Mouse (Mus musculus) right cerebral cortex, postnatal 10 days (tissue): Measurements from ENCODE around the gene Scn4a.

Experiments used
- DNase-seq, 2 experiments: peaks; one replicate each; pipeline ENCODE4 v3.0.0; 2021; ENCODE audit warnings: low spot score in 2 of 2

The Scn4a gene

GRCm38 (mm10) chr11:106314333-106314812 is 38.7 kb downstream of the Scn4a start, which contains the start of gene Cd79b:
Gene Cd79b, minus strand, starts transcription at chr11:106314762.
- no peak for DNase-seq

GRCm38 (mm10) chr11:106313533-106313932 is 39.6 kb downstream of the Scn4a start:
- no peak for DNase-seq

GRCm38 (mm10) chr11:106310123-106310522 is 43.0 kb downstream of the Scn4a start:
- DNase-seq: no peak

- DNase-seq: no peak
Observed at GRCm38 (mm10) chr11:106308162-106308561, 44.9 kb downstream of the Scn4a start.

GRCm38 (mm10) chr11:106307432-106307831 is 45.7 kb downstream of the Scn4a start:
- DNase-seq: no peak

- DNase-seq: no peak
Observed at GRCm38 (mm10) chr11:106306758-106307157, 46.3 kb downstream of the Scn4a start.

GRCm38 (mm10) chr11:106306065-106306385 is 47.1 kb downstream of the Scn4a start:
- DNase-seq: no peak

GRCm38 (mm10) chr11:106305348-106306064 is 47.6 kb downstream of the Scn4a start:
- no peak for DNase-seq

GRCm38 (mm10) chr11:106302634-106303033 is 50.5 kb downstream of the Scn4a start:
- no peak for DNase-seq

GRCm38 (mm10) chr11:106301765-106302164 is 51.3 kb downstream of the Scn4a start, which contains the start of gene Gh:
Gene Gh, minus strand, starts transcription at chr11:106301865.
- no peak for DNase-seq

GRCm38 (mm10) chr11:106291861-106292260 is 61.2 kb downstream of the Scn4a start:
- DNase-seq: no peak

- DNase-seq: no peak
Observed at GRCm38 (mm10) chr11:106290376-106290775, 62.7 kb downstream of the Scn4a start.

- DNase-seq: no peak
Observed at GRCm38 (mm10) chr11:106289369-106289768, 63.7 kb downstream of the Scn4a start.

- peak in 1 of 2 experiments; percentile 53 for DNase-seq
Observed at GRCm38 (mm10) chr11:106286987-106287386, 66.1 kb downstream of the Scn4a start.

- peak in 1 of 2 experiments; percentile 19 for DNase-seq
Observed at GRCm38 (mm10) chr11:106286206-106286605, 66.9 kb downstream of the Scn4a start.

GRCm38 (mm10) chr11:106284126-106284525 is 69.0 kb downstream of the Scn4a start:
- no peak for DNase-seq

GRCm38 (mm10) chr11:106283371-106283770 is 69.7 kb downstream of the Scn4a start:
- DNase-seq: no peak

- DNase-seq: no peak
Observed at GRCm38 (mm10) chr11:106282452-106282851, 70.6 kb downstream of the Scn4a start.

- DNase-seq: peak; percentile 93 to 95
Observed at GRCm38 (mm10) chr11:106276454-106276853, 76.6 kb downstream of the Scn4a start, which contains the start of gene Tcam1. Gene Tcam1, plus strand, starts transcription at chr11:106276672.

GRCm38 (mm10) chr11:106274971-106275411 is 78.1 kb downstream of the Scn4a start:
- DNase-seq: no peak

GRCm38 (mm10) chr11:106274374-106274773 is 78.7 kb downstream of the Scn4a start:
- DNase-seq: peak in 1 of 2 experiments; percentile 25

- no peak for DNase-seq
Observed at GRCm38 (mm10) chr11:106273811-106274210, 79.3 kb downstream of the Scn4a start.

- DNase-seq: no peak
Observed at GRCm38 (mm10) chr11:106273311-106273684, 79.8 kb downstream of the Scn4a start.
